Mouse (Mus musculus): ENCODE results near the gene Abr. TPM values are rescaled to one million over a fixed set of nuclear protein-coding genes. Genes with fewer than 3 reads are reported as not detected.

Gene Abr
- polyA plus RNA-seq (2011; ENCODE audit: insufficient read length, low read depth, missing spikeins) = 23.1 and 23.7 TPM in 2 replicates

DNA sequence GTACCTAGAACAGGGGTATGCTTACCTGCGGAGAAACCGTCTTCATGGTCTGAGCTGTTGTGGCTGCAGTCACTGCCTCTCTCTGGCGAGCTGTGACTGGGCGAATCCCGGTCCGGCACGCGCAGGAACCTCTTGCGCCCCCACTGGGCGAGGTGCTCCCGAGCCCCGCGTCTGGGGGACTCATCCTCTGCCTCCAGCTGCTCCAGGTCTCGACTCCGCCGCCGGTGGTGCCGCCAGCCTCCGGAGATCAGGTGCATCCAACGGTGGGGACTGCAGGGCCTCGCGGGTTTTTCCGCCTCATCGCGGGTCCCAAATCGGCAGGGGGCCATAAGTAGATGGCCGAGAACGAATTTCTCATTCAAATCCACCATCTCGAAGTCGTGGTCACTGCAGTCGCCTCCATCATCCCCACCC, at the start of gene Abr:
TSS of gene Abr (minus strand) at position 163 of the 414 bp plus-strand sequence.
- Histone ChIP-seq H3K27ac (ENCODE audit: insufficient read depth, low read length) (no peak within 1 kb of the TSS), H3K4me1 (ENCODE audit: control insufficient read depth, insufficient read depth, low read length) (no peaks in the 10 kb centered on the region), H3K4me3 (ENCODE audit: insufficient read depth, low read length) (peak within 1 kb of the TSS; percentile 60)
- TF ChIP-seq POLR2A (IDR thresholded peaks at IDR 0.05; ENCODE audit: low read depth, low read length) = no peak
- TF ChIP-seq CTCF (IDR thresholded peaks at IDR 0.05; ENCODE audit: borderline replicate concordance, insufficient read depth, low read length) = peak; percentile 25; the same call in 1 of the 2 replicates

GRCm38 (mm10) chr11:76667807-76668206, 45.7 kb upstream of the Abr start:
- no peak overlapping the region for H3K27ac ChIP-seq (ENCODE audit: insufficient read depth, low read length)
- H3K4me1 ChIP-seq (ENCODE audit: control insufficient read depth, insufficient read depth, low read length) = no peaks in the 10 kb centered on the region
- TF ChIP-seq POLR2A (IDR thresholded peaks at IDR 0.05; ENCODE audit: low read depth, low read length) (no peak), CTCF (IDR thresholded peaks at IDR 0.05; ENCODE audit: borderline replicate concordance, insufficient read depth, low read length) (no peak)
- H3K4me3 ChIP-seq (ENCODE audit: insufficient read depth, low read length) = no peak overlapping the region

DNA sequence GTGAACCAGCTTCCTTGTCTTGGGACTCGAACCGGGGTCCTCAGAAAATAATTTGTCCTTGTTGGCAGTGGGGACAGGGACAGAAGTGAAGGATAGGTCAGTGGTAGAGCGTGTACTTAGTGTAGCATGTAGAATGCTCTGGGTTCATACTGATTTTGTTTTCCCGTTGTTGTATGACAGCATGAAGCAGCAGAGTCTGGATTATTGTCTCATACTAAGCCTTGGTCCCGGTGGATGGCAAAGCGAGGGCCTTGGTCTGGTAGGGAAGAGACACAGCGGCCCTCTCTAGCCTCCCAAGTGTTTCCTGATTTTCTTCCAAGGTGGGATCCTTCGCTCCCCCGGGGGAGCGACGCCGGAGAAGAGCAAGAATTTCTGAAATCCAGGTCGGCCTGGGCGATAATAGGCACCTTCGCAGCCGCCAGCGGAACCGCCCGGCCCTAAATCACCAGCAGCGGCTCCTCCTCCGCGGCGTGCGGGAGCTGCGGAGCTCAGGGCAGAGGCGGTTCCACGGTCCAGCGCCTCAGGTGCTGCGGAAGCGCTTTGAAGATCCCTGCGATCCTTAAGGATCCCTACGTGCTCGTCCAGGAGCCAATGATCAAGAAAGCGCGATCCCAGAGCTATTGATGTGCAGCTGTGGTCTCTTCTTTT, 44.0 kb upstream of the Abr start:
- H3K27ac ChIP-seq (ENCODE audit: insufficient read depth, low read length) = no peak overlapping the region
- peak overlapping the region; percentile 24 for H3K4me3 ChIP-seq (ENCODE audit: insufficient read depth, low read length)
- TF ChIP-seq CTCF (IDR thresholded peaks at IDR 0.05; ENCODE audit: borderline replicate concordance, insufficient read depth, low read length) (no peak), POLR2A (IDR thresholded peaks at IDR 0.05; ENCODE audit: low read depth, low read length) (no peak)
- H3K4me1 ChIP-seq (ENCODE audit: control insufficient read depth, insufficient read depth, low read length) = no peaks in the 10 kb centered on the region

DNA sequence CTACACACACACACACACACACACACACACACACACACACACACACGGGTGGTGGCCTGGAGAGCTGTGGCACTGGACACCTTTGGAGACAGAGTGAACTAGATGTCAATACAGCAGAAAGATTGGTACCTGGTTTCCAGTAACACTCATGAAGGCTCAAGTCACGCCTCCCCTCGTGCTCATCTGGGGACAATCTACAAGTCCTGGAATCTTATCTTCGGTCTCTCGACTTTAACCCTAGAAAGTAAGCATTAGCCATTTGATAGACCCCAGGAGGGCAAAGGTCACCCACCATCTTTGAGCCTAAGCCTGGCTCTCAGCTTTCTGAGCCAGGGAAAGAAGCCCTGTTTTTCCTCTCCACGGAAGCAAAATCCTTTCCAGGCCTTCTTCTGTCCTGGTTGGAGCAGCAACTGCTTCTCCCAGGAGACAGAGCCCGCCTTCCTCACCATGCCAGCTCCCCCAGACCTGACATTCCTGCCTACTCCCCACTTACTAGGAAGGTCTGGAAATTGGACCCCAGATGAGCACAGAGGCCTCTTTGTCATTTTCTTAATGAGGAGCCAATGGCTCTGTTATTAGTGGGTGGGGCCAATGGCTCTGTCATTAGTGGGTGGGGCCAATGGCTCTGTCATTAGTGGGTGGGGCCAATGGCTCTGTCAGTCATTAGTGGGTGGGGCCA, 39.8 kb upstream of the Abr start:
- H3K27ac ChIP-seq (ENCODE audit: insufficient read depth, low read length) = no peak overlapping the region
- TF ChIP-seq CTCF (IDR thresholded peaks at IDR 0.05; ENCODE audit: borderline replicate concordance, insufficient read depth, low read length) (no peak), POLR2A (IDR thresholded peaks at IDR 0.05; ENCODE audit: low read depth, low read length) (no peak)
- no peak overlapping the region for H3K4me3 ChIP-seq (ENCODE audit: insufficient read depth, low read length)
- H3K4me1 ChIP-seq (ENCODE audit: control insufficient read depth, insufficient read depth, low read length) = no peaks in the 10 kb centered on the region

DNA sequence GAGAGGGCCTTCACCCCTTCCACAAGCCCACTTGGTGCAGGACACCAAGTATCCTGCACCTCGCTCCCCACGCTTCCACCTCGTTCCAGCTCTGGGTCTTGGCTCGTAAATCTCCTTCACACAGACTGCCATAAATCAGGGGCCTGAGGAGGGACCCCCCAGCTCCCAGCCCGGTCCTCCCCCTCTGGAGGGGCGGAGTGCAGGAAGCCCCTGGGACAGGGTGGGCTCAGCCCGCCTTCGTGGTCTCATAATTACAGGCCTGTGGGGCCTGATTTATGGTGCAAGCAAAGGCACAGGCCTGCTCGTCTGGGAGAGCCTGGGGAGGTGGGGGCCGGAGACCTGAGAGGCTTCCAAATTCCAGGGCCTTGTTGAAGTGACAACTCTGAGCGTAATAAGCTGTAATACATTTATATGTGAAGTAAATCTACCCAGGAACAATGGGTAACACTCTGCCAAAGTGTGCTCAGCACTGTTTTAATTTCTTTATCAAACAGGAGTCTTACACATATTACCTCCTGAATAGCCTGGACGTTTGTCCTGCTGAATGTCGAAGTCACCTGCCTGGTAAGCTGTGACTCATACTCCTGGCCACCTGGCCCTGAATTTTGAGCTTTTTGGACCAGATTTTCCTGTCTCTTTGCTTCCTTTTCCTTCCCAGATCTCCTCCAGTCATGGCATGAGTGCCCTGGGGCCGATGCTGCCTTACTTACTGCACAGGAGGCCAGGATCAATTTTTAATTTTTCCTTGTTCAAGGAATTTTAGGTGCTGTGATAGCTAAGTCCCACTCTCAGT, 37.2 kb upstream of the Abr start:
- Histone ChIP-seq H3K4me1 (ENCODE audit: control insufficient read depth, insufficient read depth, low read length) (0 out of 2 replicates have a peak, but pooled peaks cover 2% of the 10 kb centered on the region), H3K4me3 (ENCODE audit: insufficient read depth, low read length) (no peak overlapping the region), H3K27ac (ENCODE audit: insufficient read depth, low read length) (no peak overlapping the region)
- TF ChIP-seq CTCF (IDR thresholded peaks at IDR 0.05; ENCODE audit: borderline replicate concordance, insufficient read depth, low read length) (no peak), POLR2A (IDR thresholded peaks at IDR 0.05; ENCODE audit: low read depth, low read length) (no peak)

- Histone ChIP-seq H3K27ac (ENCODE audit: insufficient read depth, low read length) (no peak overlapping the region), H3K4me1 (ENCODE audit: control insufficient read depth, insufficient read depth, low read length) (0 out of 2 replicates have a peak, but pooled peaks cover 2% of the 10 kb centered on the region), H3K4me3 (ENCODE audit: insufficient read depth, low read length) (no peak overlapping the region)
- TF ChIP-seq POLR2A (IDR thresholded peaks at IDR 0.05; ENCODE audit: low read depth, low read length) (no peak), CTCF (IDR thresholded peaks at IDR 0.05; ENCODE audit: borderline replicate concordance, insufficient read depth, low read length) (no peak)
Observed at GRCm38 (mm10) chr11:76657450-76657970, 35.4 kb upstream of the Abr start.

DNA sequence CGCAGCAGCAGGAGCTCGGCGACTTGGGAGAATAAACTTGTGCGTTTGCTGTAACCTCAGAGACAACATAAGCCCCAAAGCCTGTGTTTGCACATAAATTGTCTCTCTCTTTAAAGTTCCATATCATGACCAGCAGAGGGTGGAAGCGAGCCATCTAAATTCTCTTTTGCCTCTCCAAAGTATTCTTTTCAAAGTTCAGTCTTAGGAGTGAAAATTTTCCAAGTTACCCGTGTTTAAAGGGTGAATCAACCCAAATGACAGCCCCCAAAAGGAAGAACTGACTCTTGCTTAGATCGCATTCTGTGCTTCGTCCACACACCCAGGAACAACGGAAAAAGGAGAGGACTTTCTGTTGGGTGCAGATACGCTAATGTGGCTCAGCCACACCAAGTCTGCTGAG, 33.0 kb upstream of the Abr start:
- Histone ChIP-seq H3K4me1 (ENCODE audit: control insufficient read depth, insufficient read depth, low read length) (0 out of 2 replicates have a peak, but pooled peaks cover 2% of the 10 kb centered on the region), H3K4me3 (ENCODE audit: insufficient read depth, low read length) (no peak overlapping the region), H3K27ac (ENCODE audit: insufficient read depth, low read length) (no peak overlapping the region)
- TF ChIP-seq POLR2A (IDR thresholded peaks at IDR 0.05; ENCODE audit: low read depth, low read length) (no peak), CTCF (IDR thresholded peaks at IDR 0.05; ENCODE audit: borderline replicate concordance, insufficient read depth, low read length) (no peak)

DNA sequence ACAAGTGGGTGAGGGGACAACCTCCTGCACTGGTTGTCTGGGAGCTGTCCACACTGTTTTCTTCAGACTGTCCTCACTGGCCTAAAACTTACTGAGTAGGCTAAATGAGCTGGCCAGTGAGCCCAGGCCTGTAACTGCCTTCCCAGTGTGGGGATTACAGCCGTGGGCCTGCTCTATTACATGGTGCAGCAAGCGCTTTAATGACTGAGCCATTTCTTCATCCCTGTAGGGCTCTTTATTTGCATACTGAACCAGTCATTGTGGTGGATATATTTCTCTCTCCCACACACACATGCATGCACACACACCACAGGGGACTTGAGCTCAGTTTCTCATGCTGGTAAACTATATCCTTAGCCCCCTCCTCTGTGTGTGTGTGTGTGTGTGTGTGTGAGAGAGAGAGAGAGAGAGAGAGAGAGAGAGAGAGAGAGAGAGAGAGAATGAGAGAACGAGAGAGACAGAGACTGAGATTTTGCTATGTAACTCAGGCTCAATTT, 30.8 kb upstream of the Abr start:
- Histone ChIP-seq H3K4me1 (ENCODE audit: control insufficient read depth, insufficient read depth, low read length) (0 out of 2 replicates have a peak, but pooled peaks cover 2% of the 10 kb centered on the region), H3K27ac (ENCODE audit: insufficient read depth, low read length) (no peak overlapping the region), H3K4me3 (ENCODE audit: insufficient read depth, low read length) (no peak overlapping the region)
- no peak for TF ChIP-seq POLR2A (IDR thresholded peaks at IDR 0.05; ENCODE audit: low read depth, low read length)
- no peak for TF ChIP-seq CTCF (IDR thresholded peaks at IDR 0.05; ENCODE audit: borderline replicate concordance, insufficient read depth, low read length)

DNA sequence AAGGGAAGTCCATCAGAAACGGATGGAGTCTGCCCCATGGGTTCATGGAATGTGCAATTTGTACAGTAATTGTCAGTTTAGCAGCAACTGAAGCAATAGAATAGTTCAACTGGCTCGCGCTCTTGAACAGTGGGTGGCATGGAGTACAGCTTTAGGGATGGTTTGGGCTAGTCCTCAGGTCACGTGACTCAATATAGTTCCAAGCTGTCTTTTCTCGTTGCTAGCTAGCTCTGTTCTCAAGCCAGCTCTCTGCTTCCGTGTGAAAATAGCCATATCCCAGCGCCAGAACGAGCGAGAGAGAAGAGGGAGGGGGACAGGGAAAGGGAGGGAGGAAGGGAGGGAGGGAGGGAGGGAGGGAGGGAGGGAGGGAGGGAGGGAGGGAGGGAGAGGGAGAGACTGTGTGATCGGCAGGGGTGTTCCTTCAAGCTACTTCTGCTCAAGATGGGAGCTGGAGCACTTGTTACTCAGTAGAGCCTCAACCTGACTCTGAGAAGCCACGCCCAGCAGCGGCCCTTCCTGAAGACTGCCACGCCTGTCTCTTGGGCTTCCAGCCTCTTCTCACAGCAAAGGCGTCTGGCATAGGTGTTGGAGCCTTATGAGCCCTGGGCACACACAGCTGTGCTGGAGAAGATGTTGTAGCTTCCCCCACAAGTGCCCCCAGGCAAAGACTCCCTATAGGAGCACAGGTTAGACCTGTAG, 28.9 kb upstream of the Abr start:
- no peak for TF ChIP-seq POLR2A (IDR thresholded peaks at IDR 0.05; ENCODE audit: low read depth, low read length)
- no peak for TF ChIP-seq CTCF (IDR thresholded peaks at IDR 0.05; ENCODE audit: borderline replicate concordance, insufficient read depth, low read length)
- Histone ChIP-seq H3K4me1 (ENCODE audit: control insufficient read depth, insufficient read depth, low read length) (0 out of 2 replicates have a peak, but pooled peaks cover 2% of the 10 kb centered on the region), H3K4me3 (ENCODE audit: insufficient read depth, low read length) (no peak overlapping the region), H3K27ac (ENCODE audit: insufficient read depth, low read length) (no peak overlapping the region)
